Mouse (Mus musculus): ENCODE measurements at regions not wholly inside any gene's neighbourhood (a gene's known extent, or its start where the extent isn't known, plus 50 kb on each side); places are given as distances from the start of the nearest gene placed in this dataset.

DNA sequence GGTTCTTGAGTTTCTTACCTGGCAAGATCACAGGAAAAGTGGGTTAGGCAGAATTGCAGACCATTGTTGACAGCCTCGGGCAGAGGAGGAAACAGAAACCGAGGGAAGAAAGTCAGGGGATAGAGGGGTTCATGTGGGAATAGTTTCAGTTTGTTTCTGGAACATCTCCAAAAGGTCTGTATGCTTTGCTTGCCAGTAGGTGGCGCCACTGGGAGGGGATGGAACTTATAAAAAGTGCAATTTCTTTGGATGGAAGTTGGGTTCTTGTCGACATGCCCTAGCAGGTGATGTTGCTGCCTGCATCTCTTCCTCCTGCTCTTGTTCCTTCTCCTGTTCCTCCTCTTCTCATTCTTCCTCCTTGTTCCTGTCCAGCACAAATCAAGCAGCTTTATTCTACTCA lies 94.3 kb upstream of the Arrdc4 start:
- Histone ChIP-seq H3K4me1 (ENCODE audit: control insufficient read depth, insufficient read depth, low read length) (no peaks in the 10 kb centered on the region), H3K9ac (replicated peaks; ENCODE audit: low read depth, low read length) (no peak overlapping the region), H3K36me3 (ENCODE audit: control insufficient read depth, insufficient read depth, low read length) (no peaks in the 10 kb centered on the region), H3K27ac (ENCODE audit: low read depth, low read length) (no peak overlapping the region), H3K9me3 (ENCODE audit: control insufficient read depth, low read length) (no peaks in the 10 kb centered on the region), H3K4me3 (ENCODE audit: low read depth, low read length) (no peak overlapping the region), H3K27me3 (ENCODE audit: control insufficient read depth, insufficient read depth, low read length) (no peaks in the 10 kb centered on the region), H3K4me2 (ENCODE audit: low read depth, low read length) (no peak overlapping the region)
- ATAC-seq (ENCODE audit: low read depth): no peak
- 48% methylated on average over 4 of the region's 4 CpGs for WGBS

DNA sequence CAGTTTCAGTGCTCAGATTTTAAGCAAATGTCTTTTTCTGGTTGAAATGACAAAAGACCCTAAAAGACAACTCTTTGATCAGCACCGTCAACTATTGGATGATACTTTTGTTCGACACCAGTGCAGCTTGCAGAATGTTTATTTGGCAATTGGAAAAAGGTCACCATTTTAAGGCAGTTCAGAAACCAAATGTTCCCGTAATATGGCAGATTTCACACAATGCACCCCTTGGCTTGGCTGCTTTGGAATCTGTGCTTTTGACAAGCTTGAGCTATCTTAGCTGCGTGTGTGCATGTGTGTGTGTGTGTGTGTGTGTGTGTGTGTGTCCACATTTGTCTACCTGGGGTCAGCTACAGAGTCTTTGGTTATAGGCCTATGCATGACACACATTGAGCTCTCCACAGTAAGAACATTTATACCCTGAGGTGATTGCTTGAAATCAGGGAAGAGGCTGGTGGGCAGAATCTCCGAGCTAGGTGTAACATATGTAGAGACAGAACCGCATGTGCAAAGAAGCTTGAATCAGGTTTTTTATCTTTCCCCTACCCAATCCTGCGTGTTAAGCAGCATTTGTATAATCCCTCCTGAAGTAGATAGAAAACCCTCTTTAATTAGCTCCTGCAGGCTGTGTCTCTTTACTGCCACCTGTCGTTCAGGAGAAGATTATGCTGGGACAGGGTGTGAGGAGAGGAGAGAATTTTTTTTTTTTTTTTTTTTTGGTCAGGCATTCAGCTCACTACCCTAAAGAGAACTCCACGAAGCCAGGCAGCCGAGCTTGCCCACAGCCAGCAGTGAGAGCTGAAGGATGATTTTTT lies 85.1 kb upstream of the Arrdc4 start:
- no peak overlapping the region for H3K4me2 ChIP-seq (ENCODE audit: low read depth, low read length)
- no peaks in the 10 kb centered on the region for H3K4me1 ChIP-seq (ENCODE audit: control insufficient read depth, insufficient read depth, low read length)
- WGBS: 51% methylated on average over 10 of the region's 10 CpGs
- ATAC-seq (ENCODE audit: low read depth): peak; percentile 46; the same call in 1 of the 2 replicates
- no peak overlapping the region for H3K4me3 ChIP-seq (ENCODE audit: low read depth, low read length)
- no peaks in the 10 kb centered on the region for H3K27me3 ChIP-seq (ENCODE audit: control insufficient read depth, insufficient read depth, low read length)
- no peak overlapping the region for H3K27ac ChIP-seq (ENCODE audit: low read depth, low read length)
- no peaks in the 10 kb centered on the region for H3K9me3 ChIP-seq (ENCODE audit: control insufficient read depth, low read length)
- H3K36me3 ChIP-seq (ENCODE audit: control insufficient read depth, insufficient read depth, low read length): no peaks in the 10 kb centered on the region
- H3K9ac ChIP-seq (replicated peaks; ENCODE audit: low read depth, low read length): no peak overlapping the region

DNA sequence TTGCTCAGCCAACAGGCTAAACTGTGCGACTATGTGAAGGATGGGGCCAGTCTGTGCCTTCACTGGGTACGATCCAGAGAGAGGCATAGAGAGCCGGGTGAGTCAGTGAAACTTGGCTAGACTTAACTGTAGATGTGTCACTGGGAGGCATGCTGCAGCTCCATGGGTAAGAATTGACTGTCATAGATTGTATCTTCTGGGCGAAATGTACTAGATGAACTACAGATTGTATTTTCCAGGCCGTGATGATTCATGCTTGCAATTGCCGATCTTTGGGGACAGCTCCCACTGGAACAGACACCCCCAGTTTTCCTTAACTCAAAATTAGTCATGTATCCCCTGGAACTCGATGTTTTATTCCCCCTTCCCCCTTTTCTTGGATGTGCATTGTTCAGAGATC lies 84.5 kb upstream of the Arrdc4 start:
- no peak for ATAC-seq (ENCODE audit: low read depth)
- no peaks in the 10 kb centered on the region for H3K9me3 ChIP-seq (ENCODE audit: control insufficient read depth, low read length)
- 92% methylated on average over 7 of the region's 7 CpGs for WGBS

DNA sequence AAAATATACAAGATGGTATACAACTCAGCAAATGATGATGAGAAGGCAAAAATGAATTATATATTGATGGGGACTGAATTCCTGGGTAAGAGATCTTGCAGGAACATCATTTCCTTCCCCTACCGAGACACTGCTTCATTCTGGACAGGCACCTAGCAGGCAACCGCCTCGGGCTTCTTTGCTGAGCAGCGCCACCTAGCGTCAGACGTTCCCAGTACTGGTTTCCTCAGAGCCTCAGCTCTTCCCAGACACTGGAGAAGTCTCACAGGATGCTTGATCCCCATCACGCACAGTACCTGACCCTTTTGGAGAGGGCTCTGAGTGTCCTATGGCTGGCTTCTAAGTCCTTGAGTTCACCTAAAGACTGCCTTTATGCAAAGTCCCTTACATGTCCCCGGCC lies 80.8 kb upstream of the Arrdc4 start:
- no peak overlapping the region for H3K9ac ChIP-seq (replicated peaks; ENCODE audit: low read depth, low read length)
- no peak overlapping the region for H3K4me2 ChIP-seq (ENCODE audit: low read depth, low read length)
- H3K4me3 ChIP-seq (ENCODE audit: low read depth, low read length): no peak overlapping the region
- no peak overlapping the region for H3K27ac ChIP-seq (ENCODE audit: low read depth, low read length)
- 20% methylated on average over 8 of the region's 8 CpGs for WGBS
- H3K4me1 ChIP-seq (ENCODE audit: control insufficient read depth, insufficient read depth, low read length): no peaks in the 10 kb centered on the region
- H3K9me3 ChIP-seq (ENCODE audit: control insufficient read depth, low read length): no peaks in the 10 kb centered on the region
- H3K36me3 ChIP-seq (ENCODE audit: control insufficient read depth, insufficient read depth, low read length): no peaks in the 10 kb centered on the region
- H3K27me3 ChIP-seq (ENCODE audit: control insufficient read depth, insufficient read depth, low read length): no peaks in the 10 kb centered on the region
- ATAC-seq (ENCODE audit: low read depth): peak; percentile 90

More for the DNA sequence above, 84.5 kb upstream of the Arrdc4 start:
- Histone ChIP-seq H3K27me3 (ENCODE audit: control insufficient read depth, insufficient read depth, low read length) (no peaks in the 10 kb centered on the region), H3K4me2 (ENCODE audit: low read depth, low read length) (no peak overlapping the region), H3K4me3 (ENCODE audit: low read depth, low read length) (no peak overlapping the region), H3K9ac (replicated peaks; ENCODE audit: low read depth, low read length) (no peak overlapping the region), H3K4me1 (ENCODE audit: control insufficient read depth, insufficient read depth, low read length) (no peaks in the 10 kb centered on the region), H3K36me3 (ENCODE audit: control insufficient read depth, insufficient read depth, low read length) (no peaks in the 10 kb centered on the region), H3K27ac (ENCODE audit: low read depth, low read length) (no peak overlapping the region)

DNA sequence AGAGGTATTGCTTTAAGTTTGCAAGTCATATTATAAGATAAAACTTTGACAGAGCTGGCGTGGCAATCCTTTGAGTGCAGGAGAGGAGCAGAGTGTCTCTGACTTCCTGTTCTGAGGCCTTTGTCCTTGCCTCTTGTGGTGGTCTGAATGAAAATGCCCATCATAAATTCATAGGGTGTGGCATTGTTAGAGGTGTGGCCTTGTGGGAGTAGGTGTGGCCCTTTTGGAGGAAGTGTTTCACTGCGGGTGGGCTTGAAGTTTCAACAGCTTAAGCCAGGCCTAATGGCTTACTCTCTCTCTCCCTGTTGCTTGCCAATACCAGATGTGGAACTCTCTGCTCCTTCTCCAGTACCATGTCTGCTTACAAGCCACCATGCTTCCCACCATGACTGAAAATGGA lies 75.4 kb upstream of the Arrdc4 start:
- Histone ChIP-seq H3K27me3 (ENCODE audit: control insufficient read depth, insufficient read depth, low read length) (no peaks in the 10 kb centered on the region), H3K4me2 (ENCODE audit: low read depth, low read length) (no peak overlapping the region), H3K4me3 (ENCODE audit: low read depth, low read length) (no peak overlapping the region), H3K9me3 (ENCODE audit: control insufficient read depth, low read length) (no peaks in the 10 kb centered on the region), H3K36me3 (ENCODE audit: control insufficient read depth, insufficient read depth, low read length) (no peaks in the 10 kb centered on the region), H3K9ac (replicated peaks; ENCODE audit: low read depth, low read length) (no peak overlapping the region), H3K27ac (ENCODE audit: low read depth, low read length) (no peak overlapping the region), H3K4me1 (ENCODE audit: control insufficient read depth, insufficient read depth, low read length) (no peaks in the 10 kb centered on the region)
- WGBS: 69% methylated on average over 2 of the region's 2 CpGs
- no peak for ATAC-seq (ENCODE audit: low read depth)

DNA sequence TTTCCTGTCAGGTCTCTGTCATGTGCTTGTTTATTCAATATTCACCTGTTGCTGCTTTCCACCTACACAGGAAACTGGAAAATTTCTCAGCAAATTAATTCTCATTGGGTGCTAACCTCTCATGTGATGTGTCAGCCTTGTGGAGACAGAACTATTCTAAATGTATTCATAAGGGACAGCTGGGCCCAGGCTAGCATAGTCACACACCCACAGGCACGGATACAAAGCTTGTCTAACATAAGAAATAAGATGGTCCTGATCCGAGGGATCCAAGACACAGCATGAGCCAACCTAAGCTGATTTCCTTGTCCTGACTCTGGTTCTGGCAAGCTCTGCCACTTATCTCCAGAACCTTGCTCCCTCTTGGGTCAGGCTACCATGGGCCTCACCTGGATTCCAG lies 74.6 kb upstream of the Arrdc4 start:
- Histone ChIP-seq H3K27me3 (ENCODE audit: control insufficient read depth, insufficient read depth, low read length) (no peaks in the 10 kb centered on the region), H3K4me1 (ENCODE audit: control insufficient read depth, insufficient read depth, low read length) (no peaks in the 10 kb centered on the region), H3K9ac (replicated peaks; ENCODE audit: low read depth, low read length) (no peak overlapping the region), H3K36me3 (ENCODE audit: control insufficient read depth, insufficient read depth, low read length) (no peaks in the 10 kb centered on the region), H3K27ac (ENCODE audit: low read depth, low read length) (no peak overlapping the region), H3K4me3 (ENCODE audit: low read depth, low read length) (no peak overlapping the region), H3K9me3 (ENCODE audit: control insufficient read depth, low read length) (no peaks in the 10 kb centered on the region), H3K4me2 (ENCODE audit: low read depth, low read length) (no peak overlapping the region)
- WGBS: 79% methylated on average over 2 of the region's 2 CpGs
- no peak for ATAC-seq (ENCODE audit: low read depth)

DNA sequence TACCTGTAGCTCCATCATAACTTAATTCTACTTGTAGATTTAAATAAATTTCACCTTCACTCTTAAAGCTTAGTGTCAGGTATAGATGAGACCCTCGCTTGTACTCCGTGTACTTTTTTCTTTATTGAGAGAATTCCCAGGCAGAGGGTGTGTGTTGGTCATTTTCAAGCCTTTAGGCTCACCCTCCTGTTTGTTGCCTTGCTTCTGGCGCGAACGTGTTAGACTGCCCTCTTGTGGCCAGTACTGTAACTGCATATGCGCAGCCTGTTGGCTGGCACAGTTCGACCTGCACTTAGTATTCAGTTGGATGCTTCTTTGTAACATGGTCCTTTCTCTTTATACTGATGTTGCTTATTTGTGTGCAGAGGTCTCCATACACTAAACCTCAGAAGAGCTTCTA lies 74.1 kb upstream of the Arrdc4 start:
- no peak overlapping the region for H3K9ac ChIP-seq (replicated peaks; ENCODE audit: low read depth, low read length)
- no peaks in the 10 kb centered on the region for H3K36me3 ChIP-seq (ENCODE audit: control insufficient read depth, insufficient read depth, low read length)
- H3K9me3 ChIP-seq (ENCODE audit: control insufficient read depth, low read length): no peaks in the 10 kb centered on the region
- peak; percentile 61; the same call in 1 of the 2 replicates for ATAC-seq (ENCODE audit: low read depth)
- no peaks in the 10 kb centered on the region for H3K27me3 ChIP-seq (ENCODE audit: control insufficient read depth, insufficient read depth, low read length)
- WGBS: 4% methylated on average over 7 of the region's 7 CpGs
- no peaks in the 10 kb centered on the region for H3K4me1 ChIP-seq (ENCODE audit: control insufficient read depth, insufficient read depth, low read length)
- H3K4me3 ChIP-seq (ENCODE audit: low read depth, low read length): no peak overlapping the region
- no peak overlapping the region for H3K4me2 ChIP-seq (ENCODE audit: low read depth, low read length)
- H3K27ac ChIP-seq (ENCODE audit: low read depth, low read length): no peak overlapping the region

DNA sequence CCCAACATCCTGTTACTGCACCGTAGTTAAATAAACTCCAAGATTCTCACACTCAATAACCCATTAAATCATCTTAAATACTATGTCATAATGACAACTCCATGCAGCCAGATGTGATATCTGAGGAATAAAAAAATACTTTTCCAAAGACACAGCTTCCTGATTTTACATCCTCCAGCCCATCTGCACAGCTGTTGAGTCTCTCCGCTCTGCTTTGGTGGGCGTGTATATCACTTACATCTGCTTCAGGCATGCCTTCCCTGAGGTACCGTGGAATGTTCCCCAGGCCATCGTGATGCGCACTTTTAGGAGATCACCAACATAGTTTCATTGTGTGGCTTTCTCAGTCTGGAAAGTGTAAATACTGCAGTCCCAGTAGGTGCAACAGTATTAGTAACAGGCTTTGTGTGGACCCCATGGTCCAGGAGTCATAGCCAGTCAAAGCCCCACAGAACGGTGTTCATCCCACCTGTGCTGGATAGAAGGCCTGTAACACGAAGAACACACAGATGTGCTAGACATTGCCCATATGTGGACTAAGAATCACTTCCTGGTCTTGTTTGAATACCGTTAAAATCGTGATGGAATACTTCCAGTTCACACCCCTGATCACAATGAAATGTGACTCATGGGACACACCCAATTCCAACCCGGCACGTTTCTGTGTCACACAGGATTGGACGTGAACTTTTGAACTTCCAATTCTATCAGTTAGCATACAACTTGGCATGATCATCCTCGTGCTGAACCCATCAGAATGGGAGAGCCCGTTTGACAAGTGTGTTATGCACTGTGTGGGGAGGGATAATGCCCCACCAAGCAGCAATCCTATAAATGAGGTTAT lies 66.0 kb upstream of the Arrdc4 start:
- Histone ChIP-seq H3K27me3 (ENCODE audit: control insufficient read depth, insufficient read depth, low read length) (no peaks in the 10 kb centered on the region), H3K9me3 (ENCODE audit: control insufficient read depth, low read length) (no peaks in the 10 kb centered on the region), H3K4me2 (ENCODE audit: low read depth, low read length) (no peak overlapping the region), H3K9ac (replicated peaks; ENCODE audit: low read depth, low read length) (no peak overlapping the region), H3K4me1 (ENCODE audit: control insufficient read depth, insufficient read depth, low read length) (no peaks in the 10 kb centered on the region), H3K36me3 (ENCODE audit: control insufficient read depth, insufficient read depth, low read length) (no peaks in the 10 kb centered on the region), H3K4me3 (ENCODE audit: low read depth, low read length) (no peak overlapping the region), H3K27ac (ENCODE audit: low read depth, low read length) (no peak overlapping the region)
- no peak for ATAC-seq (ENCODE audit: low read depth)
- 81% methylated on average over 15 of the region's 15 CpGs for WGBS

DNA sequence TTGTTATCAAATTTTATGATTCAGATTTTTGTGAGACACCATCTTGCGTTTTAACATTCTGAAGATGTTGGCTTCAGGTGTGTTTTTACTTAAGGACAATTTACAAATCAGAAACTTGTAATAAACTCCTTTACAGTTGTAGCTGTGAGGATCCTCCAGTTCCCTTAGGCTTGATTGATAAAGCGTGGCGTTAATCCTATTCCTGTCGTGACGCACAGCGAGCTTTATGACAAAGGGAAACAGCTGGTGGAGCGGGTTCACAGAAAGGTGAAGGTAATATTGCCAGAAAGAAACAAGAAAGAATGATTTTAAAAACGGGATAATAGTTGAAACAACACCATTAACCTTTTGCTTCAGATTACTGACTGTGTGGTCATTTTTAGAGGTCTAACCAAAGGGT lies 60.7 kb upstream of the Arrdc4 start:
- Histone ChIP-seq H3K4me1 (ENCODE audit: control insufficient read depth, insufficient read depth, low read length) (no peaks in the 10 kb centered on the region), H3K4me3 (ENCODE audit: low read depth, low read length) (no peak overlapping the region), H3K27me3 (ENCODE audit: control insufficient read depth, insufficient read depth, low read length) (no peaks in the 10 kb centered on the region), H3K9me3 (ENCODE audit: control insufficient read depth, low read length) (no peaks in the 10 kb centered on the region), H3K27ac (ENCODE audit: low read depth, low read length) (no peak overlapping the region), H3K4me2 (ENCODE audit: low read depth, low read length) (no peak overlapping the region), H3K9ac (replicated peaks; ENCODE audit: low read depth, low read length) (no peak overlapping the region), H3K36me3 (ENCODE audit: control insufficient read depth, insufficient read depth, low read length) (no peaks in the 10 kb centered on the region)
- ATAC-seq (ENCODE audit: low read depth): no peak
- WGBS: 39% methylated on average over 8 of the region's 8 CpGs

All from neural tube, embryonic 14.5 days (tissue).